Mouse (Mus musculus) kidney, postnatal 10 days (tissue): ENCODE data around the gene Ccnd3.
"Not testable (repeated sequence)": the region's sequence is repeated elsewhere in the genome, so short reads cannot be mapped to it uniquely, and the experiment has no call there.

ENCODE experiments used
- DNase-seq: peaks from one replicate; pipeline ENCODE4 v3.0.0; 2021; ENCODE audit warnings: mixed read lengths

The Ccnd3 gene

DNA sequence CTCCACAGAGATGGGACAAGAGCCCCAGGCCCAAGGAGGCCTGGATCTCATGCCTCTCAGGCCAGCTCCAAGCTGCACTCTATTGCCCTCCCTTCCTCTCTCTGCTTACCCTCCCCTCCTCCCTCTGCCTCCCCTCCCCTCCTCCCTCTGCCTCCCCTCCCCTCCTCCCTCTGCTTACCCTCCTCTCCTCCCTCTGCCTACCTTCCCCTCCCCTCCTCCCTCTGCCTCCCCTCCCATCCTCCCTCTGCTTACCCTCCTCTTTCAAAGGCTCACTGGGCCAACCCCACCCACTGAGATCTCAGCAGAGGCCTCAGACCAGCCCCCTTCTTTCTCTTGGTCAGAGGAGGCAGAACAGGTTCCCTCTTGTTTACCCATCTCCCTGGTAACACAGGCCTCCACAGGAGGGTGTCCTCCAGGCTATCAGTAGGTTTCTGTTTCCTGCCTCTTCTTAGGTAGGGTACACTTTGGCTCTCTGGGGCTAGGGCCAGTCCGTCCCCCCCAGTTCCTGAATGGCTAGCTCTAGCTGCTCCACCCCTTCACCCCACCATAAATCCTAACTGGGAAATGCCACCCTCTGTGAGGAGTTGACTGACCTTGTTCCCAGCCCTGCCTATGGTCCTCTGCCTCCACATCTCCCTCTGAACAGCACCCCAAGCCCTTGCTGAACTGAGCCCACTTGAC, 20.5 kb upstream of the Ccnd3 start:
- peak; percentile 61 for DNase-seq

DNA sequence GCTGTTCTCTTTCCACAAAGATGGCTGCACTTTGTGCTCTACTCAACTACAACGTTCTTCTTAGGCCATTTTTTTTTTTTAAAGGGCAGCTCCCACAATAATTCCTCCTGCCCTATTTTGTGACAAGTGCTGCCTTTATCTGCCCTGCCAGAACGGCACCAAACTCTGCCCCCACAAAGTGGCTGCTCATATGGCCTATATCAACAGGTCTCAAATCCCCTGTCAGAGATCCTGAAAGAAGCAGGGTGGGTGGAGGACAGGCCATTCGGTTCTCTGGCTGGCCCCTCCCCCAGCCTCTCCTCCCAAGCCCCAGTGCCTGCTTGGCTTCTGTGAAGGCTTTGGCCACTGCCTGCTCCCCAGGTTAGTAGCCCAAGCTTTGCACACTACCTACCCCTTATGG, 19.9 kb upstream of the Ccnd3 start:
- no peak for DNase-seq

DNA sequence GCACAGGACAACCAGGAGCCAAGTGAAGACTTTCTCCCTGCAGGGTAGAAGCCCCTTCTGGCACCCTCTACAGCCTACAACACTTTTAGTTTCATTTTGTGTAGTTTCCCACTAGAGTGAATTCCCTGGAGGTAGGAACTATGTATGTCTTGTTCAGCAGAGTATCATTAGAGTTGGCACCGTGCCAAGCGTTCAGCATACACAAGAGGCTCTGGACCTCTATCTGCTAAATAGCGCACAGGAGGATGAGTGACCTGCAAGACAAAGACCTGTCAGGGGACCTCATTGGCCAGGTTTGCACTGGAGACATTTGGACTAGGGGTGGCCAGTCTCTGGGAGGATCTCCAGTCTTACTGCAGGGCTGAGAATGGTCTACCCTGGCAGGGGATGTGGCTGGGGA, 19.1 kb upstream of the Ccnd3 start:
- peak; percentile 46 for DNase-seq

- no peak for DNase-seq
These were observed 14.1 kb upstream of the Ccnd3 start for GRCm38 (mm10) chr17:47490791-47491190.

- DNase-seq = no peak
These were observed 12.1 kb upstream of the Ccnd3 start for GRCm38 (mm10) chr17:47492731-47493130.

- DNase-seq = no peak
These were observed 11.2 kb upstream of the Ccnd3 start for GRCm38 (mm10) chr17:47493653-47494052.

- no peak for DNase-seq
These were observed 10.7 kb upstream of the Ccnd3 start for GRCm38 (mm10) chr17:47494132-47494531.

GRCm38 (mm10) chr17:47501531-47501930, 3.3 kb upstream of the Ccnd3 start:
- no peak for DNase-seq

- peak; percentile 96 for DNase-seq
These were observed 2.7 kb upstream of the Ccnd3 start, which contains the start of gene Taf8 for GRCm38 (mm10) chr17:47501946-47502706. Gene Taf8, minus strand, starts transcription at chr17:47502292.

- not testable (repeated sequence) for DNase-seq
These were observed 2.2 kb upstream of the Ccnd3 start for GRCm38 (mm10) chr17:47502707-47503045.

- no peak for DNase-seq
These were observed 1.2 kb upstream of the Ccnd3 start for GRCm38 (mm10) chr17:47503689-47504088.

- DNase-seq = no peak
These were observed 623 bp upstream of the Ccnd3 start for GRCm38 (mm10) chr17:47504228-47504627.

- no peak for DNase-seq
These were observed 715 bp downstream of the Ccnd3 start for GRCm38 (mm10) chr17:47505566-47505965.

DNA sequence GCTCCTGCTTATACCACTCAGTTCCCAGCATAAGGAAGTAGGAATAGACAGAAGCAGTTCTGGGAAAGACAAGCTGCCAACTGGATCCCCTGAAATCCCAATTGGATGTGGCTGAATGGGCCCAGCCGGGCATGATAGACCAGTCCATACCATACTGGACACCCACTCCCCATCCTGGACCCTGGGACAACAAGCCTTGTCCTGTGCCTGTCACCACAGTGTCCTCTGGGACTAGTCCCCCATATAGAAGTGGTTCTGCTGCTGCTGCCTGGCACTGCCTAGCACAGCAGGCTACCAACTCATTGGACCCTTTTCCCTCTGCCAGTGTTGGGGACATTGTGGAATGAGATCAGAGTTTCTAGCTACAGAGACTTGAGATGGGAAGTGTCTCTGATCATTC, 1.2 kb downstream of the Ccnd3 start:
- no peak for DNase-seq

DNA sequence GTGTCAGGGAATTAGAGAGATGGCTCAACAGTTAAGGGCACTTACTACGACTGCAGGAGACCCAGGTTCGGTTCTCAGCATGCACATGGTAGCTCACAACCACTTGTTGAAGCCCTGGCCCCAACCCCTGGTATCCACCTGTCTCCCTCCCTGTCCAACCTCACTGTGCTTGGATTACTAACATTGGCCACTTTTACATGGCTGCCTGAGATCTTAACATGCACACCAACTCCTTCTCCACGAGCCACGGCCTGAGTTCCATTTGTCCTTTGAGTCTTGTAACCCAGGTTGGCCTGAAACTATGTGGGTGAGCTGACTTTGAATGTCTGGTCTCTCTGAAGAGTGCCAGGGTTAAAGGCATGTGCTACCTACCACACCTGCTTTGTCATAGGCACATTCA, 1.8 kb downstream of the Ccnd3 start:
- DNase-seq = no peak

- DNase-seq = no peak
These were observed 2.7 kb downstream of the Ccnd3 start for GRCm38 (mm10) chr17:47507523-47507922.

DNA sequence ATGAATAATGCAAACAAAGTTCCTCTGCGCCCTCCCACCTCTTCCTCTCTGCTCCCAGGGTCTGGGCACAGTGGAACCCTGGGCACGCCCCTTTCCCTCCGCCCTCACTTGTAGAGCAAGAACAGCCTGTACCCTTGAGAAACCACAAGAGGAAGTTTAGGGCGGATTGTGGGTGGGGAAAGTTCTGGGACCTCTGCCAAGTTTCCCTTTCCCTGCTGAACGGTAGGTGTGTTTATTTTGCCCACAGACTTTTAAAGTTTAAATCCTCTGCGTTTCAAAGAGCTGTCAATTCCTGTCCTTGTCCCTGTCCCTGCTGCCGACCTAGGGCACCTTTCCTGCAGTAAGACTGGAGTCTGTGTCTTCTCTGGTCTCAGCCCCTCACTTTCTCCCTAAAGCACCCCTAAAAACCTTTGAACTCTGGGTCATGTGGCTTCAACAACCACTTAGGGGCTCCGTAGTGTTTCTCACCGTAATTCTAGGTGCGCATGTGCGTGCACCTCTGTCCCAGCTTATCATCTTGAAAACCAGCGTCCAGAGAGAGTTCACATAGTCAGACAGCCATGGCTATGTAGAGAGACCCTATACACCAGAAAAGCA, 3.3 kb downstream of the Ccnd3 start:
- peak; percentile 96 for DNase-seq

DNA sequence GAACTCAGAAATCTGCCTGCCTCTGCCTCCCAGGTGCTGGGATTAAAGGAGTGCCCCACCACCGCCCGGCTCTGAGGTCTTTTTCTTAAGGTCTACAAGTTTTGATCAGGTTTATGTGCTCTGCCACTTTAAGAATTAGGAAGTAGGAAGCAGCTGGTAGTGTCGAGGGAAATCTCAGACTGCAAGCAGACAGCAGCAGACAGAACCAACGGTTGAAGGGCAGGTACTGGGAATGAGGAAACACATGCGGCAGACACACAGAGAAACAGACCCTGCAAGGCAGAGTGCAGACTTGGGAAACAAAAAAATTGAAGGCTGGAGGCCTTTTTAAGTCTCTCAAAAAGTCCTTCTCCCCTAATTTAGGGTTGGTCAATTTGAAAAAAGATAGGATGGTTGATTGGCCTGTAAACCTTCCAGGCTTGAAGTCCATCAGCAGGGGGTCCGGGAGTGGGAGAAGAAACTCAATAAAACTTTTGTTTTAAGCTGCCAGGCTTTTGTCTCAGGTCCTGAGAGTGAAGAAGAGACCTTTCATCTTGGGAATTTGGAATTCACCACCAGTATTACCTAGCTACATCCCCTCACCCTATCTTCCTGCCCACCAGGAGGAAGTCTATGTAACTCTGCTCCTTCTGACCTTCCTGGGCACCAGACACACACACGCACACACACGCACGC, 4.3 kb downstream of the Ccnd3 start:
- no peak for DNase-seq

GRCm38 (mm10) chr17:47511111-47512020, 6.5 kb downstream of the Ccnd3 start:
- peak; percentile 98 for DNase-seq

- peak; percentile 60 for DNase-seq
These were observed 8.3 kb downstream of the Ccnd3 start for GRCm38 (mm10) chr17:47512956-47513775.

GRCm38 (mm10) chr17:47515180-47515844, 10.5 kb downstream of the Ccnd3 start:
- DNase-seq = no peak
